Mouse (Mus musculus) central nervous system, embryonic 11.5 days (tissue): Measurements from ENCODE around the gene N6amt1. TPM values are rescaled to one million over a fixed set of nuclear protein-coding genes. Genes with fewer than 3 reads are reported as not detected.

ENCODE experiments used
- polyA plus RNA-seq: library from polyadenylated mRNA; depleted of rRNA; stranded (reverse); fragments of >200 nt; gene quantifications from 2 replicates; pipeline ENCODE4 v1.2.3, GENCODE M21; 2012; rRNA removed

The N6amt1 gene
- polyA plus RNA-seq, result 17.0 and 21.6 TPM in 2 replicates

GRCm38 (mm10) chr16:87354075-87354583 lies at the start of gene N6amt1:
Gene N6amt1 (plus strand): TSS chr16:87354185.

Other genes with a start within 250 kb of the N6amt1 start
- gene Ltn1, start 78.4 kb downstream of the N6amt1 start, polyA plus RNA-seq, result 13.7 and 18.7 TPM in 2 replicates
- 8.0 and 9.5 TPM in 2 replicates for gene Rwdd2b, start 86.4 kb downstream of the N6amt1 start, polyA plus RNA-seq
- 38.8 and 60.1 TPM in 2 replicates for gene Usp16, start 100.5 kb downstream of the N6amt1 start, polyA plus RNA-seq
- 328 and 344 TPM in 2 replicates for gene Cct8, start 141.7 kb downstream of the N6amt1 start, polyA plus RNA-seq
- 0.10 and 0.36 TPM in 2 replicates for gene Map3k7cl, start 199.1 kb downstream of the N6amt1 start, polyA plus RNA-seq